Mouse (Mus musculus): Measurements from ENCODE around the gene Vmn1r203.
"Not testable (repeated sequence)": the region's sequence is repeated elsewhere in the genome, so short reads cannot be mapped to it uniquely, and the experiment has no call there.

DNA sequence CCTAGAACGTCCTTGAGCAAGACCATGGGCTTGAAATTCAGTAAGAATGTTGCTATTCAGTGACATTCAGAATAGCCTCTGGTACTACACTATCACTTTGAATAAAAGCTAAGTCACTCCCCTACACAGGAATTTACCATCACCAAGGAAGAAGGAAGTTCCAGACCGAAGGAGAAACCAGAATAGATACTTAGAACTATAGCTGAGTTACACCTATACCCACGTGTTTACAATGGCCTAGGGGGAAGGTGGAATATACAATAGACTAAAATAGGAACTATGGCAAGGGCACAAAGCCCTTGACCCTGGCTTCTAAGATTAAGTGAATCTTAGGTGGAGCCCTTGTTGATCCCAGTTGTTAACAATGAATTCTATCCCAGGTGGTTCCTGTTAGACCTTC lies 57.0 kb downstream of the Vmn1r203 start:
- not testable (repeated sequence) for TF ChIP-seq POLR2A (IDR thresholded peaks at IDR 0.05; ENCODE audit: borderline replicate concordance, extremely low read depth, insufficient read depth, insufficient read length, poor library complexity, severe bottlenecking); CTCF (IDR thresholded peaks at IDR 0.05; ENCODE audit: borderline replicate concordance, extremely low read depth, insufficient read depth, insufficient read length)
